Mouse (Mus musculus): ENCODE data around the gene Gm6525. TPM values are rescaled to one million over a fixed set of nuclear protein-coding genes. Genes with fewer than 3 reads are reported as not detected.

Gm6525 gene
- polyA plus RNA-seq, 1 experiment, result not detected

DNA sequence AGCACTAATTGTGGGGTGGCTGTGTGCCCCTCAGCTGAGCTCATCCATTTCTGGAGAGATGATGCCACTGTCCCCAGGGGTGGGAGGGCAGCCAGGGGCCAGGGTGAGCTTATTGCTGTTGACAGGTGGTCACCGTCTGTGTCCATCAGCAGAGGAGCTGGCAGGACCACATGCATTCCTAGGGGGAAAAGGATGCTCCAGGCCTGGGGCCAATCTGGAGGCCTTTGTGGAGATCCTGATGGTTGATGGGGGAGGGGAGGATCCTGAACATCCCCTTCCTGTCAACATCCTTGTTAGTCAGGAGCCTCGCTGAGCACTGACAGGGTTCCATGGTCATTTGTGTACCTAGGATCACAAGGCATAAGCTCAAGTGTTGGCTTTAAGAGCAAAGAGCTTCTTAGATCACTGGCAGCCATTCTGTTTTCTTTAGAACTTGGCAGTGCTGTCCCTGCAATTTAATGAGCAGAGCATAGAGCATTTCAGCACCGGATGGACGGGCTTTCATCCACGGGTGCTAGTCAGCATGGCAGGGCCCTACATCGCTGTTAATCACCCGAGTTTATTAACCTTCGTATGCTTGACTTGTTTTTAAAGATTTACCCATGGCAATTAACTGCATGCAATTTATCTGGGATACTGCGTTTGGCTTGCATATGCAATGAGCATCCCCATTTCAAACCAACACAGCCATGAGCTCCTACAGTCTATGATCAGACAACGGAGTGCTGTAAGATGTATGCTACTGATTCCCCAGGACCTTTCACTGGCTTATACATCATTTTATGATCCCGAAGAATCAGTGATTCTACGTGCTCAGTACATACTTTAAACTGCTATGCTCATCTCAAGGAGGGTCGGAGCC is 26.9 kb downstream of the Gm6525 start:
- no peak for TF ChIP-seq CTCF (IDR thresholded peaks at IDR 0.05; ENCODE audit: borderline replicate concordance, extremely low read depth, insufficient read depth, insufficient read length)
- DNase-seq (ENCODE audit: low read depth), result peak; percentile 96

GRCm38 (mm10) chr3:84204640-84205039 is 30.7 kb downstream of the Gm6525 start:
- TF ChIP-seq CTCF (IDR thresholded peaks at IDR 0.05; ENCODE audit: borderline replicate concordance, extremely low read depth, insufficient read depth, insufficient read length) (no peak), POLR2A (IDR thresholded peaks at IDR 0.05; ENCODE audit: borderline replicate concordance, extremely low read depth, insufficient read depth, insufficient read length, poor library complexity, severe bottlenecking) (no peak)
- no peak for DNase-seq (ENCODE audit: low read depth)

- no peak for DNase-seq (ENCODE audit: low read depth)
- TF ChIP-seq CTCF (IDR thresholded peaks at IDR 0.05; ENCODE audit: borderline replicate concordance, extremely low read depth, insufficient read depth, insufficient read length) (no peak), POLR2A (IDR thresholded peaks at IDR 0.05; ENCODE audit: borderline replicate concordance, extremely low read depth, insufficient read depth, insufficient read length, poor library complexity, severe bottlenecking) (no peak)
Measured at GRCm38 (mm10) chr3:84205650-84206049, 31.7 kb downstream of the Gm6525 start.

GRCm38 (mm10) chr3:84206106-84206505 is 32.2 kb downstream of the Gm6525 start:
- TF ChIP-seq POLR2A (IDR thresholded peaks at IDR 0.05; ENCODE audit: borderline replicate concordance, extremely low read depth, insufficient read depth, insufficient read length, poor library complexity, severe bottlenecking), result no peak
- TF ChIP-seq CTCF (IDR thresholded peaks at IDR 0.05; ENCODE audit: borderline replicate concordance, extremely low read depth, insufficient read depth, insufficient read length), result no peak
- no peak for DNase-seq (ENCODE audit: low read depth)

DNA sequence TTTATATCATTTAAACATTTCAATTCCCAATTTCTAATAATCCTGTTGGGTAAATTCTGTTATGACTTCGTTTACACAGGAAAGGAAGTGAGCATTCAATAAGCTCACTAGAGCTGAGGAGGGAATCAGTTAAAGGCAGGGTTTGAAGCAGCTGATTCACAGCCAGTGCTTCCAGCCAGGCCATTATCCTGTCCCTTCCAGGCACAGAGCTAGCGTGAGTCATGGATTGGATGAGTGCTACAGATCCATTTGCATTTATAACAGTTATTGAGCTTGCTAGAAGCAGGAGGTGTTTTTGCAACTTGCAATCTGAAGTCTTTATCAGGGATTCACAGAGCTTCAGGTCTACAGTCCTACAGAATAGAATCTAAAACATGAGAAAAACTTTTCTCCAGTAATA is 33.5 kb downstream of the Gm6525 start:
- TF ChIP-seq POLR2A (IDR thresholded peaks at IDR 0.05; ENCODE audit: borderline replicate concordance, extremely low read depth, insufficient read depth, insufficient read length, poor library complexity, severe bottlenecking), result no peak
- TF ChIP-seq CTCF (IDR thresholded peaks at IDR 0.05; ENCODE audit: borderline replicate concordance, extremely low read depth, insufficient read depth, insufficient read length), result no peak

DNA sequence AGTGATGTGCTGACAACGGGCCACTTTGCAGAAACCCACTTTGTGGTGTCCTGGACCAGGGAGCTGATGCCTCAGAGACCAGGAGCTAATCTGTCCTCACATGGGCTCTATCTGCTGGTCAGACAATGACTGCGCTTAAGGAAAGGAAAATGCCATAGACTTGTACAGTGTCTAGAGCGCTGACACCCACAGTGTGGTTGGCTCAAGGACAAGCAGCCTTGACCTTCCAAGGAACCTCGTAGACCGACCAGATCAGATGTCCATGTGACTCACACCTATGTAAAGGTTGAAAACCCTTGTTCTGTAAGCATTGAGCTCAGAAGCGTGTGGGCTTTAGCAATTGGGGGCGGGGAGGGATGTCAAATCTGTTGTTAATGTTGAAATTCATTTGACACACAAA is 34.6 kb downstream of the Gm6525 start:
- no peak for DNase-seq (ENCODE audit: low read depth)
- TF ChIP-seq POLR2A (IDR thresholded peaks at IDR 0.05; ENCODE audit: borderline replicate concordance, extremely low read depth, insufficient read depth, insufficient read length, poor library complexity, severe bottlenecking), result no peak
- no peak for TF ChIP-seq CTCF (IDR thresholded peaks at IDR 0.05; ENCODE audit: borderline replicate concordance, extremely low read depth, insufficient read depth, insufficient read length)

More for the DNA sequence above, 33.5 kb downstream of the Gm6525 start:
- peak; percentile 61 for DNase-seq (ENCODE audit: low read depth)

DNA sequence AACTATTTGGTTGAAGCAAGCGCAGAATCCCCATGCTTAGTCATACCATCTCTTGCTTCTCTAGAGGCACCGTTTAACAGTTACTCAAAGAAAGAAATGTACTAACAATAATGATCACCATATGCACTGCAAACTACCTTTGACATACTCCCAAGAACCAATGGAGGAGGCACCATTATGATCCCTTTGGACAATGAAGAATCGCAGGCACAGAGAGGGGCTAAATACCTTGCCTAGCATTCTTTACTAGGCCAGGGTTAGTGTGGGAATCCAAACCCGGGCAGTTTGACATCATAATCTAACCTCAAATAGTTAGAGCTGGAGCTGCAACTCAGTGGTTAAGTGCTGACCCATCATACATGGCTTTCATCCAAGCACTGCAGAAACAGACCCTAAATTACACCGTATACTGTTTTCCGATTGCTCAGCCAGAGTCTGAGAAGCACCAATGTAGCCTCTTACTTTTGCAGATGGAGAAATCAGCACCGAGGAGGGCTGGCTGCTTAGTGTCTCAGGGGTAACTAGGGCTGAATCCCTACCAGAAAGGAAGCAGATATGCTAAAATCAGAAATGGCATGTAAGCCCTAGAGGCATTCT is 35.1 kb downstream of the Gm6525 start:
- TF ChIP-seq CTCF (IDR thresholded peaks at IDR 0.05; ENCODE audit: borderline replicate concordance, extremely low read depth, insufficient read depth, insufficient read length), result no peak
- no peak for TF ChIP-seq POLR2A (IDR thresholded peaks at IDR 0.05; ENCODE audit: borderline replicate concordance, extremely low read depth, insufficient read depth, insufficient read length, poor library complexity, severe bottlenecking)
- no peak for DNase-seq (ENCODE audit: low read depth)

GRCm38 (mm10) chr3:84211340-84211875 is 37.5 kb downstream of the Gm6525 start:
- no peak for DNase-seq (ENCODE audit: low read depth)
- no peak for TF ChIP-seq CTCF (IDR thresholded peaks at IDR 0.05; ENCODE audit: borderline replicate concordance, extremely low read depth, insufficient read depth, insufficient read length)
- TF ChIP-seq POLR2A (IDR thresholded peaks at IDR 0.05; ENCODE audit: borderline replicate concordance, extremely low read depth, insufficient read depth, insufficient read length, poor library complexity, severe bottlenecking), result no peak

- DNase-seq (ENCODE audit: low read depth), result no peak
- no peak for TF ChIP-seq CTCF (IDR thresholded peaks at IDR 0.05; ENCODE audit: borderline replicate concordance, extremely low read depth, insufficient read depth, insufficient read length)
- no peak for TF ChIP-seq POLR2A (IDR thresholded peaks at IDR 0.05; ENCODE audit: borderline replicate concordance, extremely low read depth, insufficient read depth, insufficient read length, poor library complexity, severe bottlenecking)
Measured at GRCm38 (mm10) chr3:84214501-84214900, 40.6 kb downstream of the Gm6525 start.

- TF ChIP-seq CTCF (IDR thresholded peaks at IDR 0.05; ENCODE audit: borderline replicate concordance, extremely low read depth, insufficient read depth, insufficient read length) (no peak), POLR2A (IDR thresholded peaks at IDR 0.05; ENCODE audit: borderline replicate concordance, extremely low read depth, insufficient read depth, insufficient read length, poor library complexity, severe bottlenecking) (no peak)
- peak; percentile 86 for DNase-seq (ENCODE audit: low read depth)
Measured at GRCm38 (mm10) chr3:84215253-84215652, 41.3 kb downstream of the Gm6525 start.

DNA sequence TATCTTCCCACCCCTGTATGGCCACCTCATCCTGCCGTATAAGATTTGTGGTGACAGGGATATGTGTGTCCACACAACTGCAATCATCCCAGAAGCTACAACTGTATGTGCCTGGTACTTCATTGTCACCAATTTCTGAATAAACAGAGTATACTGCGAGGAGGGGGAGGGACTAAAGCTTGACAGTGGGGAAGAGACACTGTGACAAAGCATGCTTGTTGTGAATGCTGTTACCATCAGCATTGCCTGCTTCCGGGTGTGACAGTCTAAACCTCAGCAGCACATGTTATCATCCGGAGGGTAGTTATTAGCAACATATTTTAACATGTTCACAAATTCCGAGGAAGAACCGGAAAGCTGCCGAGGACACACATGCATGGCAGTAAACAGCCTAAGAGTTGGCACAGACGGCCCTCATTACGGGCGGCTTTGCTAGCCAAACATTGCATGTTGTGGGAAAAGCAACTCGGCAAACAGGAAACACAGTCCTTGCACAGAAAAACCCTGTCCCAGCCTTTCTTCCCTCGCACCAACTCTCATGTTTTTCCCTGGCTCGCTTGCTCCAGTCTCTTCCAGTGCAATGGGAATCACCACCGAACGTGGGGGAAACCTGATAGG is 41.9 kb downstream of the Gm6525 start:
- peak; percentile 87 for DNase-seq (ENCODE audit: low read depth)
- TF ChIP-seq CTCF (IDR thresholded peaks at IDR 0.05; ENCODE audit: borderline replicate concordance, extremely low read depth, insufficient read depth, insufficient read length) (no peak), POLR2A (IDR thresholded peaks at IDR 0.05; ENCODE audit: borderline replicate concordance, extremely low read depth, insufficient read depth, insufficient read length, poor library complexity, severe bottlenecking) (no peak)
